Mouse (Mus musculus): Measurements from ENCODE around the gene Sel1l.

Sel1l gene

DNA sequence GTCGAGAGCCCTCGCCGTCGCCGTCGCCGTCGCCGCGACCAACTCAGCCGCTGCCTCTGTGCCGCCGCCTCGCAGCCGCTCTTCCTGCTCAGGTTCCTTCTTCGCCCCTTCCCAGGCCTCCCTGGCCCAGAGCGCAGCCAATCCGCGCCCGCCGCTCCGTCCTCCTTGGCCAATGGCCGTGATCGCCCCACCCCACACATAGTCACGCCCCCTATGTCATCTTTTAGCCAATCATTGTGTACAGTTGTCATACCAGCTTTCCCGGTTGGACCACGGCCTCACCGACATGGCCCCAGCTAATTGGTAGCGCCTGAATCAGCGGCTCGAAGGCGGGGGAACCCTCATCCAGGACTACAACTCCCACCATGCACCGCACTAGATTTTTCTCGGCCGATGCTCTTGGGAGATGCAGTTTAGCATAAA, at the start of gene Sel1l:
TSS of gene Sel1l (minus strand) at position 113 of the 423 bp plus-strand sequence.
- peak; percentile 99 for DNase-seq (ENCODE audit: low read depth, low spot score)

DNA sequence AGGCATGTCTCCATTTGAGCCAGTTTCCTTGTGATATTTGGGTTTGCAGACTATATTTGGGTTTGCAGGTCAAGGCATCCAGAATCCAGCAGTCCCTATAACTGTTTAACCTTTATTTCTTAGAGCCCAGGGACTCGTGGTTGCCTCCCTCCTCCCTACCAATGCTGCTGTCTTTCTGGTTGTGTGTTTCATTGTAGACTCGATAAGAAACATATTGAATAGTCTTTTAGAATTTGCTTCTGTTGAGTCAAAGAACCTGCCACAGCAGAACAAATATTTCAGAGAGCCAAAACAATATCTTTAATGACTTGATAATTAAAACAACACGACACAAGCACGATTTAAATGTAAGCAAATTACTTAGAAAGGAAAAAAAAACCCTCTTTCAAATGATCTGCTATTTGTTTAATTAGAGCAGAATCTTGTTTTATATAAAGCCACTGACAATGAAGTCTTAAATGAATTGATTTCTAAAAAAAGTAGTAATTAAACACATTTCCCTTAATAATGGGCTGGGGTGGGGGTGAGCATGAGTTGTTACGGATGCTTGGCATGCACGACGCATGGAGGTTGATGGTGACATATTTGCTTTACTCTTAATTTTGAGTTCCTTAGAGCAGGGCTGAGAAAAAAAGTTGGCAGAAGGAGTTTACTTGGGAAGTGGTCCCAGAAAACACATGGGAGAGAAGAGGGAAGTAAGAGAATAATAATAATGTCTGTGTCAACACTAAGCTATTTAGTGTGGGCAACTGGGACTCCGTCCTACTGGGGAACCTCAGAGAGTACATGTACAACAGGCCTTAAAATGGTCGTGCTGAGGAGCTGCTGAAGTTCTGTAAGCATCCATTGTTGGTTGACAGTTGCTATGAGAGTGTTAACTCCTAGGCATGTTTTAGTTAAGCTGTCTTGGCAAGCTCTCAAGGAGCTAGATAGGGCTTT, 43.9 kb upstream of the Sel1l start:
- DNase-seq (ENCODE audit: low read depth, low spot score), result no peak

DNA sequence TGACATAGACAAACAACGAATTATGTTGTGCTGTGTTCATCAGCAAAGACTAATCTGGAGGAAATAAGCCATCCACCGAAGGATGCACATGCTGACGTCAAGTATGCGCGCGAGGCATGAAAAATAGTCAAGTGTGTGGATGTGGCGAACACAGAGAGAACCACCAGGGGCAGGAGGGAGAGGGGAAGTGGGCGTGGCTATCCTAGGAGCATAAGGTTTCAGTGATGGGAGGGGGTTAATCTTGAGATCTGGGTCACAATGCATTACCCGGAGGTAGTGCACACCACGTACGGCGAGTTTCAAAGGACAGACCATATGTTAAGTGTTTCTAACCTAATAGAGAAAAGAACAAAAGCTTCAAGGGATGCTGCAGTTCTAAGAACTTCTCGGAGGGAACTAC, 31.5 kb upstream of the Sel1l start:
- no peak for DNase-seq (ENCODE audit: low read depth, low spot score)

DNA sequence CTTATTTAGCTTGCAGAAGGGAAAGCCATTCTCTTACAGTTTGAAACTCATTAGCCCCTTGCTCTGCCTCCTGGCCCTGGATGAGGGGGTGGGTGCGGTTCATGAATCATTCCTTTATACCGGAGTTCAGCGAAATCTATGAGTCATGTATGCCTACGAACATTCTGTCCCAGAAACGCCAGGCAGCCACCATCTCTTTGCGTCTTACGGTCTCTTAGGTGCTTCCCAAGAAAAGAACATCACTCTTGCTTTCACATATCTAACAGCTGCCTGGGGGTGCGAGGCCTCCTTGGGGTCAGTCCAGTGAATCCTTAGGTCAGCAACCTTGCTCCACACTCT, 29.9 kb upstream of the Sel1l start:
- DNase-seq (ENCODE audit: low read depth, low spot score), result no peak

DNA sequence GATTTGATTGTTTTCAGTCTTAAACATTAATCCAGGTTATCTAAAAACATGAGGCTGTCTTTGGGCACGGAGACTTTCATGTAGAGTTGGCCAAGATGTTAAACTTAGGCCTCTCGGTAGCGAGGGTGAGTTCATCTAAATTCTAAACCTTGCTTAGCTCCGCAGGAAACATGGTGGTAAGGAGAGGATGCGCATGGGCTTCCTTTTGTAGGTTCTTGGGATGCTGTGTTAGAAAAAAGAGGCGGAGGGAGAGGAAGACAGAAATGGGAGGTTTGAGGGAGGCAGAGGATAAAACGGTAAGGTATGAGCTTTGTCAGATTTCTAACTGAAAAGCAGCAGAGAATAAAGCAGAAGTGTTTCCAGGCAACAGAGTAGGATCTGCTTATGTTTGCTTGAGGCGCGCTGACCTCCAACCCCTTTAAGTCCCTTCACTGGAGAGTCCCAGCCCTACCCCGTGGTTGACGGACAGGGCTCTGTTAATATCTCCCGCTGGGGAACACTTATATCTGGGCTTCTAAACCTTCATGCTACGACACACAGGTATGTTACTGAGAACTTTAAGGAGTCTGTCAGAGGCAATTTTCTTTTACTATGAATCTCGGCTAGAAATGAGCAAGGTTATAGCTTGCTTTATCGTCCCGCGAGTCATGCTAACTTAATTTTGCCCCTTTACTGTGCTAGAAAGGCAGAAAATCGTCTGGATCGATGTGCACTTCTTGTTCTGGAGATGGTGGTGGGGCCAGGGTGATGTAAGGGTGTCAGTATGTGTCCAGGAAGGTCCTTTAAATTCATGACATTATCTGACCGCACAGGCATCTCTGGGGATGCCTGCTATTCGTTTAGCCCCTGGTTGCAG, 29.3 kb upstream of the Sel1l start:
- DNase-seq (ENCODE audit: low read depth, low spot score), result no peak

DNA sequence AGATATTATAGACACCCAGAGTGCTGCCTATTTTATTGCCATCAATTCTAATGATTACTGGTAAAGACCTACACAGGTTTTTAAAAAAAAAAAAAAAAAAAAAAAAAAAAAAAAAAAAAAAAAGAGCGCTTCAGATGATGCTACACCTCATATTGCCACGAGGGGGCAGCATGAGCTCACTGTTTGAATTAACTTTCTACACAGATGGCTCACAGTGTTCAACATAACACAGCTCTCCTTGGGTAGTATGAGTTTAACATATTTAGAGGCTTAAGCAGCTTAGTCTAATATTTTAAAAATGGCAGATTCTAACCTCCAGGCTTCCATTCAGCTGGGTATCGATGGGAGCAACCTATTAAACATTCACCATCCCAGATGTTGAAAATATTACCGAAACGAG, 28.7 kb upstream of the Sel1l start:
- peak; percentile 34 for DNase-seq (ENCODE audit: low read depth, low spot score)

DNA sequence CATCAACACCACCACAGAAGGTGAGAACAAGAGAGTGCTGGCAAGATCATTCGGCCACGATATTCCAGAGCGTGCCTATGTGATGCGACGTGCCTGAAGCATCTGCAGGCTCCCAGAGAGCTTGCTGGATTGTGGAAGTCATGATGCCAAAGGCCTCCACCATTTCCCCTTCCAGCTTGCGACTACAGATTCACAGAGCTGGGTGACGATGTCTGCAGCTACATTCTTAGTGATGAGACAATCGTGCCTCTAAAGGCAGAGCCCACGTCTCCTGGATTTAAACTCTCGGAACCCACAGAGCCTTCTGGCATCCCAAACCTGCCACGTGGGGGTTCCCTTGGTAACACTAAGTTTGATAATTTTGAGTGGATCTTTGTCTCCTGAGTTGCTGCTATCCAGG, 21.7 kb upstream of the Sel1l start:
- no peak for DNase-seq (ENCODE audit: low read depth, low spot score)

DNA sequence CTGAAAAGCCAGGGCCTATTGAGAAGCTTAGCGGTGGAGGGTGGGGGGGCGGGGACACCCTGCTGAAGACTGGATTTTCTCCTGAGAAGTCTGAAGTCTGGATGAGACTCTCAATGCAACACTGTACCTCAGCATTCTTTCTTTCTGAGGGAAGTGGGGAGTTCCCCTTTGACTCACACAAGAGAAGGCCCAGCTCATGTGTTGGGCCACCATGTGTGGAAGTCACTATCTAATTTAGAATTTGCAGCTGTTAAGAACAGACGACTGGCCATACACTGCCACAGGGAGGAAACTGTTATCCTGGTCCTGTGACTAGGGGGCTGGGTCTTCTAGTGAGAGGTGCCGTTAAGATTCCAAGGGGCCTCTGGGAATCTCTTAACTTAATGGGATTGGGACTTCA, 20.4 kb upstream of the Sel1l start:
- no peak for DNase-seq (ENCODE audit: low read depth, low spot score)

DNA sequence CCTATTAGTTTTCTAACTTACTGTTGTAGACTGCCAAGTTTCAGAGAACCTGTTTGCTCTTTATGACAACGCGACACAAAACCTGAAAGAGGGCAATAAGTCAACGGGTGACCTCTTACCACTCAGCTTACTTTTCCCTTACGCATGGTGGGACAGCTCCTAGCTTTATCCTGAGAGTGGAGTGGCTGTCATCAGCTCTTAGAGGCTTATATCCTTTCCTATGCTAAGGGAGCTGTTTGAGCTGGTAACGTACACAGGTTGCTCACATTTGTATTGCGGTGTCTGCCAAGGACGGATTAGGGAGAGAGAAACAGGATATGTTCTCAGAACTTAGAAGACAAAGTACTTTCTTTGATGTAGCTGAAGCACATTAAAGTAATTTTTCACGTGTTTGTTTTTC, 5.4 kb upstream of the Sel1l start:
- DNase-seq (ENCODE audit: low read depth, low spot score), result no peak

DNA sequence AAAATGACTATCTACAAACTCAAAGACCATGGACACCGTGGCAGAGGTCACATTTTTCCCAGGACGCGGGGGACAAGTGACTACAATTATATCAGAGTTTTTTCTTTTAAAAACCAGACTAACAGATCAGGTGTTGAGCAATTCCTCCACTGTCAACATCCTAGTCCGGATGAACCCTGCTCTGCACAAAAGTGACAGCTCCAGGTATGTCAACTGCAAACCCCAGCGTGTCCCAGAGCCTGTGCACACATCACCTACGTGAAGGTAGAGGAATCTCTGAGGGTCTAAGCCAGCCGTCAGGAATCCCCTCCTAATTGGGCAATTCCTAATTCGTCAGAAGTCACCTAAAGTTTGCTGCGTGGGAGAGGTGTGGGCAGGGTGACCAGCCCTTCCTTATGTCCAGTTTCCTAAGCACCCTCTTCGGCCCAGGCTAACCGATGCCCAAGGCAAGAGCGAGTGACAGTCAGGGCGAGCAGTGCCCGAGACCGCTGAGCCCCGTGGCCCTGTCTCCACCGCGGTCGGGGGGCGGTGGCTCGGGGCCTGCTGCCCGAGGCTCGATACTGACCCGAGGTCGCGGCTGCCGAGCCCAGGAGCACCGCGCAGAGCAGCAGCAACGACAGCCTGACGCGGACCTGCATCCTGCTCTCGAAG, 438 bp downstream of the Sel1l start:
- DNase-seq (ENCODE audit: low read depth, low spot score), result no peak

DNA sequence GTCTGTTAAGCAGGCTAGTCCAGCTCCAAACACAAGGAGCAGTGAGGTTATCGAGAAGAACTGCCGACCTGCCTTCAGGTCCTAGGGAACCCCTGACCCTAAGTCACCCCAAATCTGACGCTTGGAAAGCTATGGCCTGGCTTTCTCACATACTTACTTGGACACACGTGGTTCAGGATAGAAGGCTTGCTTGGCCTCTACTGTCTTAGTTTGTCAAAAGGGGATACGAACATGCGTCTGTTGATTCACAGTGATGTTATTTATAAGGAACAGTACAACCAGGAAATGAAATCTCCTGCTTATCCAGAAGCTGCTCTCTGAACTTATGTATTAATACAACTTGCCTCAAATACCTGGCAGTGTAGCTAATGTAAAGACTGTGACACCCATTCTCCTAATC, 2.9 kb downstream of the Sel1l start:
- no peak for DNase-seq (ENCODE audit: low read depth, low spot score)

DNA sequence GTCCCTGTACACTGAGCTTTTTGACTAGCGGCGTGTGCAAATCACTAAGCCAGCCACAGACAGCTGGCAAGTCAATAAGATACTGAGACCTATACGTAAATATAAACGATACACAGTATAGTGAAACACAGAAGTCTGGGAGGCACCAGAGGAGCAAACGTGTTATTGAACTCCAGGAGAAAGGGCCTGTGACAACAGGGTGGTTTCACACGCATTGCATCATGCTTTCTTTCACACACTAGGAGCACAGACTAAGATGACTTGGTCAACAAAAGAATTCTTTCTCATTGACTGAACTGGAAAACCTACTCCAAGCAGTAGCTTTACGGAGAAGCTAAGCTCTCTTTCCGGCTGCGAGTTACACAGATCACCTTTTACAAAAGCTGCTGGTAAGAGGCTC, 3.6 kb downstream of the Sel1l start:
- no peak for DNase-seq (ENCODE audit: low read depth, low spot score)

DNA sequence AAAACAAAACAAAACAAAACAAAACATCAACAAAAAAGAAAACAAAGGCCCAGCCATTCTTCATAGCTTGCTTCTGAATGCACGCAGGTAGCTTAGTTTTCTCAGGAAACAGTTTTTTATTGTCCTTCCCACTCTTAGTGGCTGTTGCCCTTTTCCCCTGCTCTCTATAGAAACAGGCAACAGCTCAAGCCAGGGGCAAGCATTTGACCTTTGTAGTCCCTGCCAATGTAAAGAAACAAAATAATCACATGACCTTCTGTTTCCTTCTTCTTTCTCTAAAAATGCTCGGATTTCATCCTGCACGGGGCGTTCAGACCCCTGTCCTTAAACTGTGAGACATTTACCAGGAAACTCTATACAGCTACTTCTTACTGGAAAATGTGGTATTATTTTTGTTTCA, 4.4 kb downstream of the Sel1l start:
- DNase-seq (ENCODE audit: low read depth, low spot score), result no peak

DNA sequence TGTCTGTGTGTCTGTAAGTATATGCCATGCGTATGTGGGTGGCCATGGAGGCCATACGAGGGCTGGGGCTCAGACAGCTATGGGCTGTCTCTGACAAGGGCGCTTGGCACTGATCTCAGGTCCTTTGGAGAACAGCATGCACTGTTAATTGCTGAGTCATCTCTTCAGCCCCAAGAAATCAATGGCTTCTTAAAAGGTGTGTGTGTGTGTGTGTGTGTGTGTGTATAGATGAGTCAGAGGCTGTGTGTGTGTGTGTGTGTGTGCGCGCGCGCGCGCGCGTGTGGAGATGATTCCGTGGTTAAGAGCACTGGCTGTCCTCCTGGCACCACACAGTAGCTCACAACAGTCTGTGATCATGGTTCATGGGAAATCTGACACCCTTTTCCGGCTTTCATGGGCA, 5.1 kb downstream of the Sel1l start:
- DNase-seq (ENCODE audit: low read depth, low spot score), result no peak

DNA sequence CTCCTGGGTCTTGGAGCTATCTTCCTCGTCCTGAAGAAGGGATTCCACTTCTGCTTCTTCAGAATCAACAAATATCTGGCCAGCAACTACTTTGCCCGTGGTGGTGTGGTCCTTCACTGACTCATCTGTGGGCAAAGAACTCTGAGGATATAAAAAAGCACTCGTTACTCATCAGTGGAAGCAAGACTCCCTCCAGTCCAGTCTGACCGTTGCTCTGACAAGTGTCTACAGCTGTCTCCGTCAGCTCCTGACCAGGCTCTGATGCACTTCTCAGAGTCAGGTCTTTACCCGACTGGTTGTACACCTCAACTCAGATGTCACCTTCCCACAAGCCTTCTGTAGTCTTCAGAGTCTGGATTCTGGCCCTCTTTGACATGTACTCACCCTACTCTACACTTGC, 7.2 kb downstream of the Sel1l start:
- DNase-seq (ENCODE audit: low read depth, low spot score), result no peak

DNA sequence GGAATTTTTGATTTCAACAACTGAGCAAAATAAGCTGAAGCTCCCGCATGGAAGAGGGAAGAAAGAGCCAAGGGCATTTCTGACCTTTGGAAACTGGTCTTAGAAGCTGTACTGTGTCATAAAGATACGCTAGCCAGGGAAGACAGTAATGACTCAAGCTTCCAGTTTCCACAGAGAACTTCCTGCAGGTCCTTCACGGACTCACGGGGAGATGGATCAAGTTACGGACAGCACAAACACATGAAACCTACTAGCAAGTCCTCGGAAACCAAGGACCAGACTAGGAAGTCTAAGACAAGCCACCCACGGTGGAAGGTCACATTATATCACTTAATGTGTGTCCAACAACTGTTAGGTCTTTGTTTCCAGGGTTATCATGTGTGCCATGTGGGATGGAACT, 10.7 kb downstream of the Sel1l start:
- DNase-seq (ENCODE audit: low read depth, low spot score), result no peak

DNA sequence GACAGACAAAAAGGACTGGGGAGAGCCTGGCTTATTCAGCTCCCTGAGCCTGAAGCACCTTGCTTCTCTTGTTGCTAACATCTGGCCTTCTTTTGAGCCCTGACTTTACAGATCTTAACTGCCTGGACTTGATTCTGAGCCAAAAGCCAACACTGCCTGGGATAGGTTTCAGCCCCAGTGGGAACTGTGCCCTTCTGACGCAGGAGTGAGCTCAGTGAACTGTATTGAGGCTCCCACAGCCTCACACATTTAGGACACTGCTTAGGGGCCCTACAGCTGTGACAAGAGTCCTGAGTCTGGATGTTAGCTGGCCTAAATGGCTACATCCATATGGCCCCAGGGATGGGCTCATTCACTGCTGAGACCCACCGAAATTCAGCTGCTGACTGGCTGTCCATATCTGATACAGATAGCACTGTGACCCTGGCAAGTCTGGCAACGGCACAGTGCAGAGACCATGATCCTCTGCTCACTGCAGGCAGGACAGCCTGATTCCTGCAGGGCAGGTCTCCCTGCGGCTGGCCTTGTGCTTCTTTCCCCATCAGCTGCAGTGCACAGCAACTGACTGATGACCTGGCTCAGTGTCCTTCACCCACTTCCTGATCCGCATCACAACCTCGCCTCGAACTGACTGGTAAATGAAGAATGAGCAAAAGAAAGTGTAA, 11.4 kb downstream of the Sel1l start:
- DNase-seq (ENCODE audit: low read depth, low spot score), result no peak

DNA sequence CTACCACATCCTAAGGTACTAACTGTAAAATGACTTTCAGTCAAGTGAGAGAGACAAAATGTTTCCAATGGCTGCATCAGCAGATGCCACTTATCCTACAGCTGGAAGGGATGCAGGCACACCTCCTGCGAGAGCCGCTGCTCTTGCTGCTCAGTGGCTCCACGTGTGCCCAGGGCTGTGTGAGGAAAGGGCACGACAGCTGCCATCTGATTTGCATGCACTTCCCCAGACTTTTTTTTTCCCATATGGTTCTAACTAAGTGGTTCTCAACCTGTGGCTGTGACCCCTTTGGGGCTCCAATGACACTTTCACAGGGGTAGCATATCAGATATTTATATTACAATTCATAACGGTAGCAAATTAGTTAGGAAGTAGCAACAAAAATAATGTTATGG, 15.0 kb downstream of the Sel1l start:
- DNase-seq (ENCODE audit: low read depth, low spot score), result no peak

DNA sequence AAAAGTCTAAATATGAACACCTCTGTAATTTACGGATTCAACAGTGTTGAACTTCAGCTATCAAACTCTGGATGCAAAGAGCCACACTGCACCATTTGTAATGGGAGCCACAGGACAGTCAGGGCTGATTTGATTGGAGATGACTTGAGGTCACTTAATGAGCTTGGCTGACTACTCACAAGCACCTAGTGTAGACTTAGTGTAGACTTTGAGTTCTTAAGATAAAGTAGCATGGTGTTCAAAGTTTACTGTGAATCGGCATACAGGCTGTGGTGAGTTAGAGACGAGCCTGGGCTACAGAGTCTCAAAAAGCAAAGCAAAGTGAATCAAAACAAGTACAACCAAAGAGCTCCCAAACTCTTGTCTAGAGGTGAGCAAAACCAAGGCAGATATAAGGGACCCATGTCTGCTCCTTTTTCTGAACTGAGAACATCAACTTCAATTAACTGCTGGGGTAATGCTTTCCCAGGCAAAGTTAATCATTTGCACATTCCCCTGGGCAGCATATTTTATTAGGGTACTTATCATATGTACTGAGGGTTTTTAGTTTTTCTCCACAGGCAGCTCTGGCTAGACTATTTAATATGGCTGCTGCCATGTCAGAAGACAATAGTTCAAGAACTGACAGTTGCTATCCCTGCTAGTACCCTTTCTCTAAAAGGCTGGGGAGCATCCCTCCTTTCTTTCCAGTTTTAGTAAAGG, 15.6 kb downstream of the Sel1l start:
- no peak for DNase-seq (ENCODE audit: low read depth, low spot score)

DNA sequence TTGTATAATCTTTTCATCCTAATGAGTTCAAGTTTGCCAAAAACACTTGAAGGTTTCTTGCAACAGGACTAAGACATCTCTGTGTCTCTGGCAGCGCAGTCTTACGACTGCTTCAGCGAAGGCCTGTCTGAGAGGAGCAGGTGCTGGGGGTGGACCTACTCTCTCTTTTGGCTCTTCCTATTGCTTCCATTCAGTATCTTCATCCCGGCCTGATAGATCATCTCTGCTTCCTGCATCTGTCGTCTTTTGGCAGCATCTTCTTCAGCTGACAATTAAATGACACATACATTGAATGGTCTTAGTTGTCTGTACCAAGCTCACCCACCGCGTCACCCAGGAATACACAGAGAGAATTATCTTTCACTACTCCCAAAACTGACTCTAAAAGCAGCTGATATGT, 17.5 kb downstream of the Sel1l start:
- no peak for DNase-seq (ENCODE audit: low read depth, low spot score)

DNA sequence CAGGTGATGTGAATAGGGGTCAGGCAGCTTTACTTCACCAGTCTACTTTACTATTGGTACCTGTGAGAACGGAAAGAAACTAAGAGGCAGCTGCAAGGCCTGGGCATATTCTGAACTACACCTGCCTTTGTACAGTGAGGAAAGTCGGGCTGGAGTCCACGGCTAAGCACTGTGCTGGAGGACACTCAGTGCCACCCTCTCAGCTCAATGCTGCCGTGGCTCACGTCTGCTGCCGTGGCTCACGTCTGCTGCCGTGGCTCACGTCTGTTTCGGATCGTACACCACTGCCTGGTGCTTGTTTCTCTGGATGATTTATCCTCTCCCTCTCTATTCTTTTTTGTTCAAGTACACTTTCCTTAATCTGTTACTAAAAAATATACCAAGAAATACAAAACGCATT, 28.5 kb downstream of the Sel1l start:
- DNase-seq (ENCODE audit: low read depth, low spot score), result no peak

Data from CD4-positive helper T cell, adult 2 months (primary cell).